Mouse (Mus musculus) neural tube, embryonic 11.5 days (tissue): ENCODE measurements around the gene Zfp423. TPM values are rescaled to one million over a fixed set of nuclear protein-coding genes. Genes with fewer than 3 reads are reported as not detected.

Source experiments
- ATAC-seq: fragments of 200-750 bp; cut with Nextera tagmentation; 2 replicates; pipeline ENCODE4 v1.8.0; 2017; ENCODE audit warnings: moderate number of reproducible peaks, mild to moderate bottlenecking, moderate TSS enrichment, moderate library complexity; ENCODE audit not compliant: insufficient read depth, low FRiP score, low TSS enrichment
- DNase-seq: peaks from one replicate; pipeline ENCODE4 v3.0.0-alpha.2; 2015; ENCODE audit warnings: low spot score
- H3K27ac ChIP-seq: fragments of 300-500 bp; sonication (generic); 2 replicates; pipeline ENCODE4 v1.5.1; 2014; ENCODE audit warnings: low read depth, mild to moderate bottlenecking, low read length
- H3K27me3 ChIP-seq: fragments of 300-500 bp; sonication (generic); 2 replicates; pipeline ENCODE4 v1.6.1; 2014; ENCODE audit warnings: mild to moderate bottlenecking, low read length, mixed read lengths; ENCODE audit not compliant: control insufficient read depth, insufficient read depth
- H3K36me3 ChIP-seq: fragments of 300-500 bp; sonication (generic); 2 replicates; pipeline ENCODE4 v1.6.1; 2014; ENCODE audit warnings: mild to moderate bottlenecking, low read length, moderate library complexity, mixed read lengths; ENCODE audit not compliant: control insufficient read depth, insufficient read depth
- H3K4me1 ChIP-seq: fragments of 300-500 bp; sonication (generic); 2 replicates; pipeline ENCODE4 v1.6.1; 2014; ENCODE audit warnings: low read length, mixed read lengths; ENCODE audit not compliant: control insufficient read depth, insufficient read depth
- H3K4me2 ChIP-seq: fragments of 300-500 bp; sonication (generic); 2 replicates; pipeline ENCODE4 v1.6.1; 2014; ENCODE audit warnings: low read depth, mild to moderate bottlenecking, moderate library complexity
- H3K4me3 ChIP-seq: fragments of 300-500 bp; sonication (generic); 2 replicates; pipeline ENCODE4 v1.5.1; 2014; ENCODE audit warnings: low read depth, low read length
- H3K9ac ChIP-seq: fragments of 300-500 bp; sonication (generic); 2 replicates; pipeline ENCODE4 v1.6.1; 2014; ENCODE audit warnings: mild to moderate bottlenecking, low read length
- H3K9me3 ChIP-seq: fragments of 300-500 bp; sonication (generic); 2 replicates; pipeline ENCODE4 v1.6.1; 2016; ENCODE audit warnings: low read length; ENCODE audit not compliant: control insufficient read depth
- WGBS: fragments of 180-500 bp; shearing (Covaris S2); extraction: QIAGEN DNeasy Blood & Tissue Kit; methylation state at CpG from one replicate; pipeline ENCODE4 v1.1.7; 2014; 5-methylcytosine and 5-hydroxymethylcytosine counted together
- polyA plus RNA-seq: library from polyadenylated mRNA; unstranded; fragments of >200 nt; fragmentation: Nextera tagmentation; extraction: Ambion mirVana; gene quantifications from 2 replicates; pipeline ENCODE4 v1.2.1, GENCODE M21; 2014

The Zfp423 gene
- polyA plus RNA-seq, 1 experiment from 2014 or later, result 40.7 TPM

- Histone ChIP-seq H3K4me3 (no peak overlapping the region), H3K9me3 (no peaks in the 10 kb centered on the region), H3K4me1 (peaks cover 17% of the 10 kb centered on the region), H3K36me3 (no peaks in the 10 kb centered on the region), H3K27ac (no peak overlapping the region), H3K4me2 (no peak overlapping the region), H3K9ac (peak overlapping the region; percentile 22), H3K27me3 (no peaks in the 10 kb centered on the region)
- ATAC-seq (no peak), DNase-seq (peak; percentile 26)
- 40% methylated on average over 11 of the region's 11 CpGs for WGBS
Observed at GRCm38 (mm10) chr8:87804327-87804900, 155.0 kb downstream of the Zfp423 start.

GRCm38 (mm10) chr8:87803437-87803836 lies 156.0 kb downstream of the Zfp423 start:
- Histone ChIP-seq H3K4me2 (no peak overlapping the region), H3K9me3 (no peaks in the 10 kb centered on the region), H3K4me1 (peaks cover 17% of the 10 kb centered on the region), H3K9ac (no peak overlapping the region), H3K27ac (no peak overlapping the region), H3K36me3 (no peaks in the 10 kb centered on the region), H3K27me3 (no peaks in the 10 kb centered on the region), H3K4me3 (no peak overlapping the region)
- 74% methylated on average over 10 of the region's 10 CpGs for WGBS
- DNase-seq (no peak), ATAC-seq (no peak)

- Histone ChIP-seq H3K27me3 (no peaks in the 10 kb centered on the region), H3K27ac (no peak overlapping the region), H3K36me3 (no peaks in the 10 kb centered on the region), H3K9ac (no peak overlapping the region), H3K4me3 (no peak overlapping the region), H3K4me1 (peaks cover 17% of the 10 kb centered on the region), H3K9me3 (no peaks in the 10 kb centered on the region), H3K4me2 (no peak overlapping the region)
- no peak for ATAC-seq
- 63% methylated on average over 3 of the region's 3 CpGs for WGBS
- DNase-seq, result no peak
Observed at GRCm38 (mm10) chr8:87802571-87802970, 156.8 kb downstream of the Zfp423 start.

GRCm38 (mm10) chr8:87800121-87800520 lies 159.3 kb downstream of the Zfp423 start:
- Histone ChIP-seq H3K9me3 (no peaks in the 10 kb centered on the region), H3K27me3 (no peaks in the 10 kb centered on the region), H3K36me3 (no peaks in the 10 kb centered on the region), H3K4me2 (no peak overlapping the region), H3K27ac (no peak overlapping the region), H3K4me1 (peaks cover 6% of the 10 kb centered on the region), H3K4me3 (no peak overlapping the region), H3K9ac (no peak overlapping the region)
- WGBS, result 91% methylated on average over 11 of the region's 11 CpGs
- no peak for ATAC-seq
- DNase-seq, result no peak

- DNase-seq (no peak), ATAC-seq (no peak)
- Histone ChIP-seq H3K4me1 (no peaks in the 10 kb centered on the region; the same call in 1 of the 2 replicates), H3K4me3 (no peak overlapping the region), H3K36me3 (no peaks in the 10 kb centered on the region), H3K27me3 (no peaks in the 10 kb centered on the region), H3K27ac (no peak overlapping the region), H3K9ac (no peak overlapping the region), H3K9me3 (no peaks in the 10 kb centered on the region), H3K4me2 (no peak overlapping the region)
- WGBS, result 69% methylated on average over 7 of the region's 7 CpGs
Observed at GRCm38 (mm10) chr8:87796234-87796633, 163.2 kb downstream of the Zfp423 start.

- H3K27ac ChIP-seq, result no peak overlapping the region
- no peaks in the 10 kb centered on the region; the same call in 1 of the 2 replicates for H3K4me1 ChIP-seq
- no peaks in the 10 kb centered on the region for H3K9me3 ChIP-seq
- no peaks in the 10 kb centered on the region for H3K27me3 ChIP-seq
- H3K4me3 ChIP-seq, result no peak overlapping the region
- DNase-seq, result no peak
- no peaks in the 10 kb centered on the region for H3K36me3 ChIP-seq
- WGBS, result 76% methylated on average over 10 of the region's 10 CpGs
- H3K4me2 ChIP-seq, result no peak overlapping the region
- ATAC-seq, result no peak
- no peak overlapping the region for H3K9ac ChIP-seq
Observed at GRCm38 (mm10) chr8:87794639-87795038, 164.8 kb downstream of the Zfp423 start.

- Histone ChIP-seq H3K4me1 (no peaks in the 10 kb centered on the region; the same call in 1 of the 2 replicates), H3K27me3 (no peaks in the 10 kb centered on the region), H3K9me3 (no peaks in the 10 kb centered on the region), H3K36me3 (no peaks in the 10 kb centered on the region), H3K27ac (no peak overlapping the region), H3K4me2 (no peak overlapping the region), H3K4me3 (no peak overlapping the region), H3K9ac (no peak overlapping the region)
- ATAC-seq (no peak), DNase-seq (no peak)
- WGBS, result 85% methylated on average over 6 of the region's 6 CpGs
Observed at GRCm38 (mm10) chr8:87791103-87791502, 168.3 kb downstream of the Zfp423 start.

GRCm38 (mm10) chr8:87784641-87785439 lies 174.6 kb downstream of the Zfp423 start:
- DNase-seq, result no peak

GRCm38 (mm10) chr8:87784227-87784626 lies 175.2 kb downstream of the Zfp423 start:
- DNase-seq, result peak; percentile 21
- Histone ChIP-seq H3K27me3 (no peaks in the 10 kb centered on the region), H3K4me1 (peaks cover 20% of the 10 kb centered on the region), H3K9me3 (no peaks in the 10 kb centered on the region), H3K4me3 (no peak overlapping the region), H3K36me3 (peaks cover 21% of the 10 kb centered on the region), H3K9ac (peak overlapping the region; percentile 30), H3K4me2 (peak overlapping the region; percentile 28; the same call in 1 of the 2 replicates), H3K27ac (peak overlapping the region; percentile 72)
- ATAC-seq, result no peak
- 8% methylated on average over 13 of the region's 13 CpGs for WGBS

More at GRCm38 (mm10) chr8:87784641-87785439, 174.6 kb downstream of the Zfp423 start:
- no peak for ATAC-seq
- no peak overlapping the region for H3K4me3 ChIP-seq
- peak overlapping the region; percentile 28; the same call in 1 of the 2 replicates for H3K4me2 ChIP-seq
- WGBS, result 70% methylated on average over 13 of the region's 13 CpGs
- peaks cover 20% of the 10 kb centered on the region for H3K4me1 ChIP-seq
- H3K9me3 ChIP-seq, result no peaks in the 10 kb centered on the region
- peaks cover 21% of the 10 kb centered on the region for H3K36me3 ChIP-seq
- no peaks in the 10 kb centered on the region for H3K27me3 ChIP-seq
- H3K9ac ChIP-seq, result peak overlapping the region; percentile 30; the same call in 1 of the 2 replicates
- H3K27ac ChIP-seq, result peak overlapping the region; percentile 72
